Comparison of ENCODE assay signal across 7 mouse cellular contexts in genomic region chr12:69447962-69448767, GRCm38 (mm10).
DNase-seq lines count a peak whose midpoint lies in the region; ATAC-seq and TF ChIP-seq lines count a peak whose summit lies in the region.

No protein-coding gene starts in this region.

- H3K4me3 ChIP-seq in hindbrain, postnatal 0 days (ENCODE audit: low read length), result no peak overlapping the region
- no peak overlapping the region for H3K4me3 ChIP-seq in liver, embryonic 15.5 days (replicated peaks)

- peak; percentile 48 to 50 for DNase-seq in right cerebral cortex, postnatal 10 days (ENCODE audit: low spot score in 2 of 2)
- no peak for DNase-seq in right cerebral cortex, adult 18-20 months
- peak; percentile 61 for DNase-seq in c-Kit-positive CD71-negative TER-119-negative erythroid progenitor cells, embryonic 14.5 days (ENCODE audit: low read depth)
- no peak for DNase-seq in hindbrain, postnatal 0 days (ENCODE audit: low spot score)
- peak; percentile 40 for DNase-seq in spleen, adult 12 weeks (ENCODE audit: low spot score)
- no peak for DNase-seq in embryo, embryonic 11 days

- no peak for TF ChIP-seq CTCF in hindbrain, postnatal 0 days (IDR thresholded peaks at IDR 0.05; ENCODE audit: low read depth)

- no peak for ATAC-seq in hindbrain, postnatal 0 days
- ATAC-seq in liver, embryonic 15.5 days (ENCODE audit: insufficient read depth), result no peak

- peak overlapping the region; percentile 54; the same call in 1 of the 2 replicates for H3K27ac ChIP-seq in hindbrain, postnatal 0 days
- H3K27ac ChIP-seq in liver, embryonic 15.5 days (replicated peaks), result peak overlapping the region; percentile 51

- no peaks in the 10 kb centered on the region for H3K27me3 ChIP-seq in hindbrain, postnatal 0 days (ENCODE audit: insufficient read depth, low read length)
- H3K27me3 ChIP-seq in liver, embryonic 15.5 days, result peaks cover 34% of the 10 kb centered on the region

- H3K36me3 ChIP-seq in hindbrain, postnatal 0 days (ENCODE audit: insufficient read depth, low read length), result no peaks in the 10 kb centered on the region
- H3K36me3 ChIP-seq in liver, embryonic 15.5 days (replicated peaks), result no peaks in the 10 kb centered on the region

- no peak overlapping the region for H3K4me2 ChIP-seq in hindbrain, postnatal 0 days (ENCODE audit: low read depth, low read length)
- peak overlapping the region; percentile 39 for H3K4me2 ChIP-seq in liver, embryonic 15.5 days

- no peak overlapping the region for H3K9ac ChIP-seq in hindbrain, postnatal 0 days (replicated peaks; ENCODE audit: low read length)
- no peak overlapping the region for H3K9ac ChIP-seq in liver, embryonic 15.5 days

- H3K9me3 ChIP-seq in hindbrain, postnatal 0 days (ENCODE audit: low read length), result no peaks in the 10 kb centered on the region
- H3K9me3 ChIP-seq in liver, embryonic 15.5 days (replicated peaks), result no peaks in the 10 kb centered on the region

- peaks cover 10% of the 10 kb centered on the region for H3K4me1 ChIP-seq in hindbrain, postnatal 0 days (ENCODE audit: insufficient read depth, low read length)
- H3K4me1 ChIP-seq in liver, embryonic 15.5 days (replicated peaks), result peaks cover 12% of the 10 kb centered on the region

- WGBS in hindbrain, postnatal 0 days, result 61% methylated on average over 14 of the region's 14 CpGs
- WGBS in liver, embryonic 15.5 days (ENCODE audit: insufficient replicate concordance), result 12% methylated on average over 14 of the region's 14 CpGs

Comparison
In these comparisons a context has a peak if more than half of its experiments do, and no peak if none do; other contexts are left out.
1. DNase-seq: peak in right cerebral cortex, postnatal 10 days (2 of 2), c-Kit-positive CD71-negative TER-119-negative erythroid progenitor cells, embryonic 14.5 days (single experiment) and spleen, adult 12 weeks (single experiment); none in right cerebral cortex, adult 18-20 months (single experiment), hindbrain, postnatal 0 days (single experiment) and embryo, embryonic 11 days (single experiment).